Mouse (Mus musculus) embryonic facial prominence, embryonic 10.5 days (tissue): Measurements from ENCODE around the gene Lrpap1. TPM values are rescaled to one million over a fixed set of nuclear protein-coding genes. Genes with fewer than 3 reads are reported as not detected.

Experiments
- DNase-seq: peaks from one replicate; pipeline ENCODE4 v3.0.0-alpha.2; 2017; ENCODE audit warnings: low spot score
- H3K27ac ChIP-seq: fragments of 300-500 bp; sonication (generic); replicated peaks from 2 replicates; pipeline ENCODE4 v1.5.1; 2016; ENCODE audit warnings: mild to moderate bottlenecking
- H3K27me3 ChIP-seq: fragments of 300-500 bp; sonication (generic); replicated peaks from 2 replicates; pipeline ENCODE4 v1.6.1; 2016; ENCODE audit warnings: low read depth, mild to moderate bottlenecking; ENCODE audit not compliant: poor library complexity, severe bottlenecking
- H3K36me3 ChIP-seq: fragments of 300-500 bp; sonication (generic); replicated peaks from 2 replicates; pipeline ENCODE4 v1.6.1; 2016; ENCODE audit warnings: mild to moderate bottlenecking, moderate library complexity
- H3K4me1 ChIP-seq: fragments of 300-500 bp; sonication (generic); 2 replicates; pipeline ENCODE4 v1.6.1; 2016
- H3K4me3 ChIP-seq: fragments of 300-500 bp; sonication (generic); 2 replicates; pipeline ENCODE4 v1.5.1; 2016; ENCODE audit warnings: mild to moderate bottlenecking, moderate library complexity
- H3K9me3 ChIP-seq: fragments of 300-500 bp; sonication (generic); 2 replicates; pipeline ENCODE4 v1.6.1; 2016; ENCODE audit warnings: mild to moderate bottlenecking
- WGBS: fragments of 180-500 bp; shearing (Covaris S2); methylation state at CpG from one replicate; pipeline ENCODE4 v1.1.7; 2016; 5-methylcytosine and 5-hydroxymethylcytosine counted together
- polyA plus RNA-seq: library from polyadenylated mRNA; unstranded; fragments of >200 nt; fragmentation: Nextera tagmentation; extraction: Ambion mirVana; gene quantifications from 2 replicates; pipeline ENCODE4 v1.2.1, GENCODE M21; 2016

Lrpap1 gene
- polyA plus RNA-seq, 1 experiment from 2014 or later = 72.4 TPM

GRCm38 (mm10) chr5:35112444-35112843 lies 6.9 kb upstream of the Lrpap1 start:
- WGBS = 49% methylated on average over 4 of the region's 4 CpGs

GRCm38 (mm10) chr5:35105922-35106298 lies 344 bp upstream of the Lrpap1 start:
- Histone ChIP-seq H3K27me3 (peaks cover 6% of the 10 kb centered on the region; the same call in 1 of the 2 replicates), H3K9me3 (no peaks in the 10 kb centered on the region), H3K36me3 (peaks cover 18% of the 10 kb centered on the region), H3K4me1 (peaks cover 30% of the 10 kb centered on the region), H3K4me3 (peak overlapping the region; percentile 86), H3K27ac (peak overlapping the region; percentile 88)
- DNase-seq = no peak
- 8% methylated on average over 11 of the region's 11 CpGs for WGBS

More at GRCm38 (mm10) chr5:35112444-35112843, 6.9 kb upstream of the Lrpap1 start:
- Histone ChIP-seq H3K36me3 (no peaks in the 10 kb centered on the region), H3K27me3 (peaks cover 4% of the 10 kb centered on the region; the same call in 1 of the 2 replicates), H3K27ac (no peak overlapping the region), H3K4me3 (no peak overlapping the region), H3K4me1 (peaks cover 15% of the 10 kb centered on the region), H3K9me3 (no peaks in the 10 kb centered on the region)
- DNase-seq = no peak

GRCm38 (mm10) chr5:35104183-35104959 lies 1.2 kb downstream of the Lrpap1 start:
- Histone ChIP-seq H3K4me1 (peaks cover 30% of the 10 kb centered on the region), H3K27ac (no peak overlapping the region), H3K9me3 (no peaks in the 10 kb centered on the region), H3K27me3 (peaks cover 6% of the 10 kb centered on the region; the same call in 1 of the 2 replicates), H3K36me3 (peaks cover 33% of the 10 kb centered on the region), H3K4me3 (peak overlapping the region; percentile 86)
- DNase-seq = no peak
- 54% methylated on average over 8 of the region's 8 CpGs for WGBS

GRCm38 (mm10) chr5:35103528-35103927 lies 2.0 kb downstream of the Lrpap1 start:
- 65% methylated on average over 2 of the region's 2 CpGs for WGBS
- Histone ChIP-seq H3K4me1 (peaks cover 30% of the 10 kb centered on the region), H3K9me3 (no peaks in the 10 kb centered on the region), H3K4me3 (no peak overlapping the region; the same call in 1 of the 2 replicates), H3K27me3 (peaks cover 6% of the 10 kb centered on the region; the same call in 1 of the 2 replicates), H3K36me3 (peaks cover 41% of the 10 kb centered on the region), H3K27ac (no peak overlapping the region)
- no peak for DNase-seq

GRCm38 (mm10) chr5:35103086-35103485 lies 2.5 kb downstream of the Lrpap1 start:
- Histone ChIP-seq H3K4me1 (peaks cover 30% of the 10 kb centered on the region), H3K4me3 (no peak overlapping the region), H3K27me3 (peaks cover 6% of the 10 kb centered on the region; the same call in 1 of the 2 replicates), H3K36me3 (peaks cover 46% of the 10 kb centered on the region), H3K9me3 (no peaks in the 10 kb centered on the region), H3K27ac (no peak overlapping the region)
- DNase-seq = no peak
- 86% methylated on average over 8 of the region's 8 CpGs for WGBS

GRCm38 (mm10) chr5:35091636-35092035 lies 13.9 kb downstream of the Lrpap1 start:
- Histone ChIP-seq H3K36me3 (peaks cover 58% of the 10 kb centered on the region), H3K4me1 (no peaks in the 10 kb centered on the region), H3K4me3 (no peak overlapping the region), H3K27ac (no peak overlapping the region), H3K9me3 (no peaks in the 10 kb centered on the region), H3K27me3 (no peaks in the 10 kb centered on the region)
- DNase-seq = no peak
- WGBS = 86% methylated on average over 3 of the region's 3 CpGs

- H3K4me3 ChIP-seq = no peak overlapping the region
- no peaks in the 10 kb centered on the region for H3K9me3 ChIP-seq
- no peaks in the 10 kb centered on the region for H3K4me1 ChIP-seq
- H3K27me3 ChIP-seq = no peaks in the 10 kb centered on the region
- 76% methylated on average over 5 of the region's 5 CpGs for WGBS
- H3K36me3 ChIP-seq = peaks cover 37% of the 10 kb centered on the region
- H3K27ac ChIP-seq = no peak overlapping the region
- no peak for DNase-seq
These were observed 16.0 kb downstream of the Lrpap1 start for GRCm38 (mm10) chr5:35089614-35089963.

GRCm38 (mm10) chr5:35088785-35089613 lies 16.6 kb downstream of the Lrpap1 start:
- Histone ChIP-seq H3K27me3 (no peaks in the 10 kb centered on the region), H3K36me3 (peaks cover 33% of the 10 kb centered on the region), H3K4me3 (no peak overlapping the region), H3K27ac (no peak overlapping the region), H3K9me3 (no peaks in the 10 kb centered on the region), H3K4me1 (no peaks in the 10 kb centered on the region)
- DNase-seq = peak; percentile 79
- WGBS = 70% methylated on average over 9 of the region's 9 CpGs

- H3K4me3 ChIP-seq = no peak overlapping the region
- DNase-seq = no peak
- 80% methylated on average over 3 of the region's 3 CpGs for WGBS
- H3K27me3 ChIP-seq = peaks cover 13% of the 10 kb centered on the region
- peaks cover 13% of the 10 kb centered on the region for H3K4me1 ChIP-seq
- H3K9me3 ChIP-seq = no peaks in the 10 kb centered on the region
- no peaks in the 10 kb centered on the region for H3K36me3 ChIP-seq
- no peak overlapping the region for H3K27ac ChIP-seq
These were observed 20.7 kb downstream of the Lrpap1 start for GRCm38 (mm10) chr5:35084913-35085312.

- Histone ChIP-seq H3K27ac (no peak overlapping the region), H3K4me1 (peaks cover 30% of the 10 kb centered on the region), H3K36me3 (no peaks in the 10 kb centered on the region), H3K27me3 (peaks cover 38% of the 10 kb centered on the region), H3K4me3 (0 out of 2 replicates have a peak overlapping the region, but pooled peaks have one; percentile 2), H3K9me3 (no peaks in the 10 kb centered on the region)
- 23% methylated on average over 18 of the region's 18 CpGs for WGBS
- DNase-seq = no peak
These were observed 26.5 kb downstream of the Lrpap1 start for GRCm38 (mm10) chr5:35079101-35079500.

- no peaks in the 10 kb centered on the region for H3K9me3 ChIP-seq
- no peak overlapping the region for H3K27ac ChIP-seq
- H3K36me3 ChIP-seq = no peaks in the 10 kb centered on the region
- DNase-seq = no peak
- peaks cover 30% of the 10 kb centered on the region for H3K4me1 ChIP-seq
- 86% methylated on average over 1 of the region's 1 CpGs for WGBS
- H3K4me3 ChIP-seq = no peak overlapping the region
- peaks cover 38% of the 10 kb centered on the region for H3K27me3 ChIP-seq
These were observed 29.2 kb downstream of the Lrpap1 start for GRCm38 (mm10) chr5:35076369-35076768.

- Histone ChIP-seq H3K4me3 (no peak overlapping the region), H3K36me3 (no peaks in the 10 kb centered on the region), H3K27ac (no peak overlapping the region), H3K9me3 (no peaks in the 10 kb centered on the region), H3K27me3 (peaks cover 16% of the 10 kb centered on the region), H3K4me1 (peaks cover 8% of the 10 kb centered on the region)
- WGBS = 76% methylated on average over 9 of the region's 9 CpGs
- DNase-seq = no peak
These were observed 31.6 kb downstream of the Lrpap1 start for GRCm38 (mm10) chr5:35073992-35074391.
